Mouse (Mus musculus): Measurements from ENCODE around the gene Atf6. TPM values are rescaled to one million over a fixed set of nuclear protein-coding genes. Genes with fewer than 3 reads are reported as not detected.

The Atf6 gene
- polyA plus RNA-seq, 1 experiment from 2014 or later, result 8.2 TPM

GRCm38 (mm10) chr1:170858872-170859271, 8.7 kb downstream of the Atf6 start:
- H3K27ac ChIP-seq, result no peak overlapping the region
- no peaks in the 10 kb centered on the region for H3K4me1 ChIP-seq
- H3K4me2 ChIP-seq (replicated peaks), result no peak overlapping the region
- no peaks in the 10 kb centered on the region for H3K36me3 ChIP-seq
- 96% methylated on average over 2 of the region's 2 CpGs for WGBS
- H3K9me3 ChIP-seq, result no peaks in the 10 kb centered on the region
- H3K9ac ChIP-seq, result no peak overlapping the region
- ATAC-seq (ENCODE audit: low FRiP score, low read depth), result no peak
- H3K4me3 ChIP-seq, result no peak overlapping the region
- no peaks in the 10 kb centered on the region for H3K27me3 ChIP-seq

DNA sequence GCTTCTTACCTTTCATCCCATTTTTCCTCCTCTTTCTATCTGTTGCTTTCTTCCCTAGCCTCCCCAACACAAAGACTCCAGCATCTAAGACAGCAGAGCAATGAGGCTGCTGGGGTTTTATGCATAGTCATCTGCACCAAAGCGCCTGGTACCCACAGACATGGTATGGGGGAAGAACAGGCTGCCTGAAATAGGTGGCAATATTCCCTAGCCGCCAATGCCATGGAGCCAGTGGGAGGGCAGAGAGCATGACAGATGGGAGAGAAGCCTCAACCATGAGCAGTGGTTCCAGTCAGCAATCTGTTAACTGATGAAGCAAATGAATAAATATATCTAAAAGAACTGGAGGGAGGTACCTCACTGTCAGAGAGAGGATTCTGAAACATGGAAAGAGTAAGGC, 10.2 kb downstream of the Atf6 start:
- Histone ChIP-seq H3K9me3 (no peaks in the 10 kb centered on the region), H3K4me3 (no peak overlapping the region), H3K36me3 (peaks cover 2% of the 10 kb centered on the region; the same call in 1 of the 2 replicates), H3K4me2 (replicated peaks) (no peak overlapping the region), H3K4me1 (no peaks in the 10 kb centered on the region), H3K27me3 (no peaks in the 10 kb centered on the region), H3K27ac (no peak overlapping the region), H3K9ac (no peak overlapping the region)
- ATAC-seq (ENCODE audit: low FRiP score, low read depth), result no peak
- WGBS, result 75% methylated on average over 2 of the region's 2 CpGs

DNA sequence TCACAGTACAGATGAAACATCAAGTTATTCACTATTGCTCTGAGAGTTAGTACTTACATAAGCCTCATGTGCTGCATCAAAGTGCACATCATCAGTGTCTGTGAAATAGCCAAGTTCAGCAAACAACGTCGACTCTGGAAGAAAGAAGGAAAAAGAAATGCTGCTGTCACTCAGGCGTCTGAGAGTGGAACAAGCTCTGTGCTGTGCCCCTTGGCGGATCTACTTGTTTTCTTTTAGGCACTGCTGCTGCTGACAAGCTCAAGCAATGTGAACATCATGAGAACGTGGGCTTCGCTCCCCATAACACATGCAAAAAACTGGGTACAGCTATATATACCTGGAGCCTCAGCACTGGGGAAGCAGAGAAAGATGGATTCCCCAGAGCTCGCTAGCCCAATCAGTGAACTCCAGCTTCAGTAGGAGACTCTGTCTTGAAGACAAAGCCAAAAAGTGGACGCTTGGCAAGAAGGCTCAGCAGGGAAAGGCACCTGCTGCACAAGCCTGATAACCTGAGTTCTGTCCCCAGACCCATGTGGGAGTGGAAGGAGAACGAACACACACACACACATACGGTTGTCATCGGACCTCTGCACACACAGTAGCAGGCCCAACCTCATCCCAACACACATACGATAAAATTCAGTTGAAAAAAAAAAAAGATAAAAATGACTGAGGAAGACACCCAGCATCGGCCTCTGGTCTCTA, 12.4 kb downstream of the Atf6 start:
- no peak for ATAC-seq (ENCODE audit: low FRiP score, low read depth)
- Histone ChIP-seq H3K36me3 (peaks cover 10% of the 10 kb centered on the region), H3K4me3 (no peak overlapping the region), H3K27me3 (no peaks in the 10 kb centered on the region), H3K4me1 (no peaks in the 10 kb centered on the region), H3K4me2 (replicated peaks) (no peak overlapping the region), H3K9me3 (no peaks in the 10 kb centered on the region), H3K27ac (no peak overlapping the region), H3K9ac (no peak overlapping the region)
- WGBS, result 89% methylated on average over 13 of the region's 13 CpGs

DNA sequence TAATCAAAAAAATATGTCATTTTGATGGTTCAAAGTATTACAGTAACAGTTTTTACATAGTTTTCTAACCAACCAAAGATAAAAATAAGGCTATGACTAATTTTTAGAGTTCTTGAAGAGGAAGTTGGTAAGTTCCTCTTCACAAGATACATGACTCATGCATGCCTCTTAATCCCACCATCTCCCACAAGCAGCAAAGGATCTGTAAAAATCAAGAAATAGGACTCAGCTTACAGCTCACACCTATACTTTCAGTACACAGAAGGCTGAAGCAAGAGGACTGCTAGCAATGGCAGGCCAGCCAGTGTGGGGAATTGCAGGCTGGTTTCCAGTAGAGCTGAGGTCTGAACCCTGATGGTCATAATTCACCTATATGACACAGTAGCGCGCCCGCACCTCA, 14.0 kb downstream of the Atf6 start:
- no peak for ATAC-seq (ENCODE audit: low FRiP score, low read depth)

DNA sequence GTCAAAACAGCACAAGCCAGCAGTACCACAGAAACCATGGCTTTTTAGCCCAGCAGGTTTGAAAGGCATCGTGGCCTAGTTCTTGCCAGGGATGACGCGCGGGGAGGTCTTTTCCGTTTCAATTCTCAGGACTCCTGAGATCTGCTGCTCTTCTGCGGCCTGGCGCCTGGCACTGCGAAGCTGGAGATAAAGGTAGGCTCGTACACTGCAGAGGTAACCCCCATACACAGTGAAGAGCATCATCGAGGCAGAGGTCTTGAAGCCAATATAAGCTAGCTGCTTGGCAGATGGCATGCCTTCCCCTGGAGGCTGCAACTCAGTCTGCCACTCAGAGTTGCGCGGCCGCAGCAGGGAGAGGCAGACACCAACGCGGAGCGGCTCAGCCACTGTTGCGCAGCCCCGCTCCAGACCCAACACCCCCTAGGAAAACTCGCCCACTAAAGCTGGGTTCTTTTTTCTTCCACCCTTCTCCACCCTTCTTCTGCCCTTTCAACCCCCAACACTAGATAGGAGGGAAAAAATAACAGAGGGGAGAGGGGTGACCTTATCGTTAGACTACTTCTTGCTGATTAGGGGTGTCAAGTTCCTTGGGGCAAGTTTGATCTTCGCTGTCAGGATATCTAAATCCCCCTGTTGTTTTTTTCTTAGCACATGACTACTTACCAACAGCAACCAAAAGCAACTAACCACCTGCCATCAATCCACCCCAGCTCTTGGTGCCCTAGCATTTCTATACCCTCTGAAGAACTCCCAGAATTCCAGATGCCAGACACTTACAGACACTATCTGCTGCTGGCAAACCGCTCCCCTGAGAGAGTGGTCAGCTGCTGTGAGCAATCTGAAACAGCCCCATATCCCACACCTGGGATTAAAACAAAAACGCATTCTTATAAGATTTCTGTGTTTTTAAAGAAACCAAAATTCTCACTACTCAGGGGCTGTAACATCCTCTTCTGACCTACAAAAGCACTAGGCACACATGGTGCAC, 16.6 kb downstream of the Atf6 start:
- no peak for ATAC-seq (ENCODE audit: low FRiP score, low read depth)
- WGBS, result 93% methylated on average over 23 of the region's 23 CpGs

More for the DNA sequence above, 14.0 kb downstream of the Atf6 start:
- H3K36me3 ChIP-seq, result peaks cover 12% of the 10 kb centered on the region
- H3K4me1 ChIP-seq, result no peaks in the 10 kb centered on the region
- no peak overlapping the region for H3K9ac ChIP-seq
- H3K4me3 ChIP-seq, result no peak overlapping the region
- H3K27ac ChIP-seq, result no peak overlapping the region
- H3K27me3 ChIP-seq, result no peaks in the 10 kb centered on the region
- 86% methylated on average over 3 of the region's 3 CpGs for WGBS
- no peaks in the 10 kb centered on the region for H3K9me3 ChIP-seq
- no peak overlapping the region for H3K4me2 ChIP-seq (replicated peaks)

GRCm38 (mm10) chr1:170850007-170850406, 17.6 kb downstream of the Atf6 start:
- Histone ChIP-seq H3K27me3 (no peaks in the 10 kb centered on the region), H3K4me2 (replicated peaks) (no peak overlapping the region), H3K4me1 (no peaks in the 10 kb centered on the region), H3K4me3 (no peak overlapping the region), H3K9me3 (no peaks in the 10 kb centered on the region), H3K9ac (no peak overlapping the region), H3K27ac (no peak overlapping the region), H3K36me3 (peaks cover 19% of the 10 kb centered on the region)
- no peak for ATAC-seq (ENCODE audit: low FRiP score, low read depth)
- WGBS, result 91% methylated on average over 2 of the region's 2 CpGs

More for the DNA sequence above, 16.6 kb downstream of the Atf6 start:
- H3K27ac ChIP-seq, result no peak overlapping the region
- no peaks in the 10 kb centered on the region for H3K4me1 ChIP-seq
- H3K4me2 ChIP-seq (replicated peaks), result no peak overlapping the region
- no peak overlapping the region for H3K9ac ChIP-seq
- H3K4me3 ChIP-seq, result no peak overlapping the region
- no peaks in the 10 kb centered on the region for H3K9me3 ChIP-seq
- no peaks in the 10 kb centered on the region for H3K27me3 ChIP-seq
- H3K36me3 ChIP-seq, result peaks cover 19% of the 10 kb centered on the region

DNA sequence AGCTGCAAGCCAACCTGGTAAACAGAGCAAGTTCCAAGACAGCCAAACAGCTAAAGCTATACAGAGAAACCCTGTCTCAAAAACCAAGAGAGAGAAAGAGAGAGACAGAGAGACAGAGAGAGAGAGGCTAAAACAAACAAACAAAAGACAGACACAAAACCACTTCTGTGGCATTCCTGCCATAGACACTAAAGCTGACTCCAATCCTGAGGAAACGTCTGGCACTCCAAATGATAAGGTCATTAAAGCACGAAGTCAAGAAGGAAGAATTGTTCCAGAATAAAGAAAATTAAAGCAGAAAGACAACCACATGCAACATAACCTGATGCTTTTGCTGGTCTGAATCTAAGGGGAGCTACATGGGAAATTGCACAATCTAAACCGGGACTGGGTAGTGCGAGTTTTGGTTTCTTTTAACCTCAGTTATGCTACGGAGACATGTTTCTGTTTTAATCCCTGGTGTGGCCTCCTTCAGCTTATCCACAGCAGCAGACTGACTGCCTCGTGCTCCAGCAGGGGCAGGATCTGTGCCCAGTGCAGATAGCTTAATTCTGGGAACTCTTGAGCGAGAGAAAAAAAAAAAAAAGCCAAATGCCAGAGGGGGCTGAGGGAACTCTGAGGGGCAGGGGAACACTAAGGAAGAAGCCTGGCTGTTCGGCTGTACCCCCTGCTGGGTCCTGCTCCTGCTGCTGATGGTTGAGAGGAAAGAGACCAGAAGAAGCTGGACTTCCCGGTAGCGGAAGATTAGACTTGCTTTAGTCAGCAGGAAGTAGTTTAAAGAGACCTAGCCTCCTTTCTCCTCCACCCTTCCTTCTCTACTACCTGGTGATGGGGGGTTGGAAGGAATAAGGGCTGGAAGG, 21.9 kb downstream of the Atf6 start:
- WGBS, result 43% methylated on average over 10 of the region's 10 CpGs
- H3K9me3 ChIP-seq, result no peaks in the 10 kb centered on the region
- H3K9ac ChIP-seq, result no peak overlapping the region
- H3K4me3 ChIP-seq, result no peak overlapping the region
- ATAC-seq (ENCODE audit: low FRiP score, low read depth), result no peak
- H3K4me1 ChIP-seq, result no peaks in the 10 kb centered on the region
- no peak overlapping the region for H3K4me2 ChIP-seq (replicated peaks)
- no peak overlapping the region for H3K27ac ChIP-seq
- peaks cover 17% of the 10 kb centered on the region for H3K36me3 ChIP-seq
- no peaks in the 10 kb centered on the region for H3K27me3 ChIP-seq

GRCm38 (mm10) chr1:170844380-170844779, 23.2 kb downstream of the Atf6 start:
- H3K4me2 ChIP-seq (replicated peaks), result no peak overlapping the region
- no peak for ATAC-seq (ENCODE audit: low FRiP score, low read depth)
- no peak overlapping the region for H3K27ac ChIP-seq
- no peaks in the 10 kb centered on the region for H3K9me3 ChIP-seq
- H3K9ac ChIP-seq, result no peak overlapping the region
- WGBS, result 57% methylated on average over 8 of the region's 8 CpGs
- no peaks in the 10 kb centered on the region for H3K4me1 ChIP-seq
- no peaks in the 10 kb centered on the region for H3K27me3 ChIP-seq
- peaks cover 10% of the 10 kb centered on the region for H3K36me3 ChIP-seq
- H3K4me3 ChIP-seq, result no peak overlapping the region

DNA sequence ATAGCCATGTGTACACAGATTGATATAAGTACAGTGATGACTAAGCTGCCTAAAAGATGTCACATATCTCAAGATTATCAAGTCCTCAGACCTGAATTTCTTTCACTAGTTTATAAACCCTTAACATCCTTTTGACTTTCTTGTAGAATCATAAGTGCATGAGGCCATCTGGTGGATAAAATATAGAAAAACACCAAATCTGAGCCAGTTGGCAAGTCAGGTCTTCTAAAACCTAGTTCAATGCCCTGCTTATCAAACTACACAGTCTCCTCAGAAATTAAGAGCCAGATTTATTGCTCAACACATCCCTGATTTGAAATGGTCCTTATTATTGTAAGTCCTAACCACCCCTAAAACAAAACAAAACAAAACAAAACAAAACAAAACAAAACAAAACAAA, 27.9 kb downstream of the Atf6 start:
- Histone ChIP-seq H3K9ac (no peak overlapping the region), H3K4me2 (replicated peaks) (no peak overlapping the region), H3K27ac (no peak overlapping the region), H3K27me3 (no peaks in the 10 kb centered on the region), H3K4me3 (no peak overlapping the region), H3K9me3 (no peaks in the 10 kb centered on the region), H3K36me3 (0 out of 2 replicates have a peak, but pooled peaks cover 5% of the 10 kb centered on the region), H3K4me1 (no peaks in the 10 kb centered on the region; the same call in 1 of the 2 replicates)
- ATAC-seq (ENCODE audit: low FRiP score, low read depth), result no peak

- 0 out of 2 replicates have a peak, but pooled peaks cover 3% of the 10 kb centered on the region for H3K9me3 ChIP-seq
- no peaks in the 10 kb centered on the region; the same call in 1 of the 2 replicates for H3K4me1 ChIP-seq
- H3K27ac ChIP-seq, result peak overlapping the region; percentile 28; the same call in 1 of the 2 replicates
- no peaks in the 10 kb centered on the region for H3K27me3 ChIP-seq
- no peak; the same call in 1 of the 2 replicates for ATAC-seq (ENCODE audit: low FRiP score, low read depth)
- no peak overlapping the region for H3K4me3 ChIP-seq
- H3K9ac ChIP-seq, result no peak overlapping the region
- 75% methylated on average over 9 of the region's 9 CpGs for WGBS
- peaks cover 15% of the 10 kb centered on the region; the same call in 1 of the 2 replicates for H3K36me3 ChIP-seq
- H3K4me2 ChIP-seq (replicated peaks), result no peak overlapping the region
Measured at GRCm38 (mm10) chr1:170834756-170835155, 32.8 kb downstream of the Atf6 start.

DNA sequence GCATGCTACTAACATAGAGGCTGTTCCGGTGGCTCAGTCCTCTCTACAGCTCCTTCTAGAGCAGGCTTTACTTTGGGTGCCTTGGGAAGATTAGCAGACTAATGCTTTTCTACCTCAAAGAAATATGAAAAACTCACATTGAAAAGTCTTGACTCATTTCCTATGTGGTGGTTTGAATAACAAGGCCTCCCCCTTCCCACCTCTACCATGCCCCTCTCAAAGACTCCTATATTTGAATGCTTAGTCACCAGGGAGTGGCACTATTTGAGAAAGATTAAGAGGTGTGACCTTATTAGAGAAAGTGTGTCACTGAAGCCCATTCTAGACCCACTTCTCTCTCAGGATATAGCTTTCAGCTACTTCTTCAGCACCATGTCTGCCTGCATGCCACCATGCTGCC, 37.8 kb downstream of the Atf6 start:
- H3K9me3 ChIP-seq, result 0 out of 2 replicates have a peak, but pooled peaks cover 3% of the 10 kb centered on the region
- H3K4me2 ChIP-seq (replicated peaks), result no peak overlapping the region
- 95% methylated on average over 1 of the region's 1 CpGs for WGBS
- peaks cover 14% of the 10 kb centered on the region; the same call in 1 of the 2 replicates for H3K36me3 ChIP-seq
- H3K4me1 ChIP-seq, result no peaks in the 10 kb centered on the region; the same call in 1 of the 2 replicates
- no peak overlapping the region for H3K9ac ChIP-seq
- no peak for ATAC-seq (ENCODE audit: low FRiP score, low read depth)
- H3K4me3 ChIP-seq, result no peak overlapping the region
- H3K27ac ChIP-seq, result no peak overlapping the region
- no peaks in the 10 kb centered on the region for H3K27me3 ChIP-seq
